Mouse (Mus musculus): Measurements from ENCODE around the gene Tdg. TPM values are rescaled to one million over a fixed set of nuclear protein-coding genes. Genes with fewer than 3 reads are reported as not detected.

Tdg gene
- total and polyA plus RNA-seq, 3 experiments = 63.0 to 115 (median 88.9) TPM

DNA sequence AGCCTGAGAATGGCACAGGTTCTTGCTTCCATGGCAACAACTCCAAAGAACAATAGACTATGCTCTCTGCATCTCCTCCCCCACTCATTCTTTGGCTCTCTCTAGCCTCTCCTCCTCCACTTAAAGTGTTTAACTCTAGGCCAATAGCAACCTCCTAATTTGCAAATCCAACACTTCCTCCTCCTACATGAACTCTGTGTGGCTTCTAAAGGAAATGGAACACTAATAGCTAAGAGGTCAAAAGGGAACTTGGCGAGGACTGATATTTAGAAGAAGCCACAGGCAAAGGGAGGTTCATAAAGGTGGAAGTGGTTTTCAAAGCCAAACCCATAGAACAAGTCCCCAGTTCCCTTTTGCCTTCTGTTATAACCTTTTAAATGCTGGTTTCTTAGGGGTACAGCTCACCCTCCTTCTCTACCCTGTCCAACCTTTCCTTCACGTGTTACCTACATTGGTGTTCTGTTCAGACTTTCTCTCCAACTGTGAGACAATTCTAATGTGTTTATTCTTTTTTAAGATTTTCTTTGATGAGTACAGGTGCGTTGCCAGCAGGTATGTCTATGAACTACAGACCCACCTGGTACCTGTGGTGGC, 67.8 kb downstream of the Tdg start:
- peak; percentile 16; the same call in 1 of the 2 replicates for TF ChIP-seq POLR2A (IDR thresholded peaks at IDR 0.05; ENCODE audit: low read depth, low read length)
- TF ChIP-seq RAD21 (IDR thresholded peaks at IDR 0.05; ENCODE audit: low read depth, low read length) = no peak
- TF ChIP-seq ZC3H11A (IDR thresholded peaks at IDR 0.05; ENCODE audit: low read depth, low read length) = no peak
- no peak for TF ChIP-seq POLR2AphosphoS2 (IDR thresholded peaks at IDR 0.05; ENCODE audit: low read depth, low read length)
- TF ChIP-seq E2F4 (IDR thresholded peaks at IDR 0.05; ENCODE audit: insufficient replicate concordance, low read depth, low read length) = no peak
- TF ChIP-seq EP300 (IDR thresholded peaks at IDR 0.05; ENCODE audit: low read length) = peak; percentile 54
- TF ChIP-seq JUND (conservative IDR thresholded peaks at IDR 0.05; ENCODE audit: low read depth, low read length) = 0 out of 2 replicates have a peak, but pooled peaks have one; percentile 8
- 0 out of 2 replicates have a peak, but pooled peaks have one; percentile 56 for TF ChIP-seq TBP (conservative IDR thresholded peaks at IDR 0.05; ENCODE audit: low read depth, low read length)
- 0 out of 2 replicates have a peak, but pooled peaks have one; percentile 25 for TF ChIP-seq TCF12 (IDR thresholded peaks at IDR 0.05; ENCODE audit: low read depth, low read length)
- peak; percentile 52; the same call in 1 of the 2 replicates for TF ChIP-seq CHD2 (IDR thresholded peaks at IDR 0.05; ENCODE audit: low read length)
- peak; percentile 27; the same call in 1 of the 2 replicates for TF ChIP-seq BHLHE40 (IDR thresholded peaks at IDR 0.05; ENCODE audit: low read depth, low read length)
- no peak for TF ChIP-seq SMC3 (IDR thresholded peaks at IDR 0.05; ENCODE audit: low read depth, low read length)
- peak overlapping the region; percentile 50 for H3K4me2 ChIP-seq (ENCODE audit: insufficient read depth, low read depth, poor library complexity, severe bottlenecking)
- peak overlapping the region; percentile 11; the same call in 1 of the 2 replicates for H3K27ac ChIP-seq (ENCODE audit: insufficient read depth, low read depth)
- peaks cover 11 to 33% of the 10 kb centered on the region in 2 experiments for H3K4me1 ChIP-seq (ENCODE audit: control insufficient read depth in 1 of 2, insufficient read depth in 2 of 2)
- H3K4me3 ChIP-seq (replicated peaks in 1 of 3; ENCODE audit: low read depth in 2 of 3, low read length in 2 of 3, poor library complexity in 1 of 3) = no peak overlapping the region
- in situ Hi-C loops (cut with MboI; ENCODE audit: low pct_ligation_motif_present, low pct_unique_long_range_greater_than_20kb, low sequenced_read_pairs) = no loop called here
- no peaks in the 10 kb centered on the region for H3K27me3 ChIP-seq (replicated peaks)
- H3K36me3 ChIP-seq (replicated peaks in 1 of 2; ENCODE audit: control insufficient read depth in 1 of 2, insufficient read depth in 1 of 2, low read length in 1 of 2) = peaks cover 0 to 8% of the 10 kb centered on the region in 2 experiments
- DNase-seq (ENCODE audit: extremely low read depth) = peak; percentile 85
- H3K9ac ChIP-seq (ENCODE audit: insufficient read depth, low read depth) = no peak overlapping the region
- dilution Hi-C loops (cut with MboI; ENCODE audit: extremely low pct_ligation_motif_present, extremely low pct_unique_long_range_greater_than_20kb, low sequenced_read_pairs) = no loop called here
- H3K9me3 ChIP-seq (replicated peaks; ENCODE audit: low read length) = no peaks in the 10 kb centered on the region
- H3K79me2 ChIP-seq (replicated peaks; ENCODE audit: control insufficient read depth, extremely low read depth, insufficient read depth, poor library complexity, severe bottlenecking) = no peaks in the 10 kb centered on the region; the same call in 1 of the 2 replicates

DNA sequence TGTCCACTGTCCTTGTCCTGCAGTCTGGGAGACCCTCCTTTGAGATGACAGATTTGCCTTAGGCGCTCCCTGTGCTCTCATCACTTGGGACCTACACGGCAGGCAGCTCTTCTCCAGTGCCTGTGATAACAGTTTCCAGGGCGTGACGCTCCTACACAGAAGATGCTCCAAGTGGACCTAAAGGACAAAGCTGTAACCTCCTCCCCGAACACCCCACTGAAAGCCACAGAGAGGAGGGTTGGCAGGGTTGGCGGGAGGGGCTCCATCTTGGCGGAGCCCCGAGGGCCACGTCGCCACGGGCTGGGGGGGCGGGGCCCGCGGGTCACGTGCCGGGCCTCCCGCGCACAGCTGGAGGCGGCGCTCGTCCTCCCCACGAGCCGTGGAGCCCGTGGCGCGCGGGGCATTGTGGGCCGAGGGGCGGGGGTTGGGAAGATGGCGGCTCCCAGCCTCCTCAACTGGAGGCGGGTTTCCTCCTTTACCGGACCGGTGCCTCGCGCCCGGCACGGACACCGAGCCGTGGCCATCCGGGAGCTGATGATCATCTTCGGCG, 69.2 kb downstream of the Tdg start:
- no peaks in the 10 kb centered on the region for H3K9me3 ChIP-seq (replicated peaks; ENCODE audit: low read length)
- H3K4me2 ChIP-seq (ENCODE audit: insufficient read depth, low read depth, poor library complexity, severe bottlenecking) = peak overlapping the region; percentile 48
- H3K79me2 ChIP-seq (replicated peaks; ENCODE audit: control insufficient read depth, extremely low read depth, insufficient read depth, poor library complexity, severe bottlenecking) = no peaks in the 10 kb centered on the region; the same call in 1 of the 2 replicates
- in situ Hi-C loops (cut with MboI; ENCODE audit: low pct_ligation_motif_present, low pct_unique_long_range_greater_than_20kb, low sequenced_read_pairs) (no loop called here), dilution Hi-C loops (cut with MboI; ENCODE audit: extremely low pct_ligation_motif_present, extremely low pct_unique_long_range_greater_than_20kb, low sequenced_read_pairs) (no loop called here)
- H3K9ac ChIP-seq (ENCODE audit: insufficient read depth, low read depth) = peak overlapping the region; percentile 78
- peak overlapping the region; percentile 74 to 89 (median 87) for H3K4me3 ChIP-seq (replicated peaks in 1 of 3; ENCODE audit: low read depth in 2 of 3, low read length in 2 of 3, poor library complexity in 1 of 3)
- H3K4me1 ChIP-seq (ENCODE audit: control insufficient read depth in 1 of 2, insufficient read depth in 2 of 2) = peaks cover 11 to 33% of the 10 kb centered on the region in 2 experiments
- no peaks in the 10 kb centered on the region for H3K27me3 ChIP-seq (replicated peaks)
- peak overlapping the region; percentile 57 for H3K27ac ChIP-seq (ENCODE audit: insufficient read depth, low read depth)
- peaks cover 0 to 8% of the 10 kb centered on the region in 2 experiments for H3K36me3 ChIP-seq (replicated peaks in 1 of 2; ENCODE audit: control insufficient read depth in 1 of 2, insufficient read depth in 1 of 2, low read length in 1 of 2)
- peak; percentile 72 for DNase-seq (ENCODE audit: extremely low read depth)
- TF ChIP-seq ZNF384 (IDR thresholded peaks at IDR 0.05; ENCODE audit: low read depth, low read length) = no peak
- TF ChIP-seq MAX (IDR thresholded peaks at IDR 0.05; ENCODE audit: low read length) = peak; percentile 70; the same call in 1 of the 2 replicates
- TF ChIP-seq IRF4 (IDR thresholded peaks at IDR 0.05; ENCODE audit: low read depth, low read length) = peak; percentile 25; the same call in 1 of the 2 replicates
- TF ChIP-seq RCOR1 (conservative IDR thresholded peaks at IDR 0.05; ENCODE audit: low read depth, low read length) = no peak
- no peak for TF ChIP-seq MEF2A (IDR thresholded peaks at IDR 0.05; ENCODE audit: borderline replicate concordance, low read depth, low read length)
- no peak for TF ChIP-seq POLR2AphosphoS2 (IDR thresholded peaks at IDR 0.05; ENCODE audit: low read depth, low read length)
- 0 out of 2 replicates have a peak, but pooled peaks have one; percentile 53 for TF ChIP-seq ZMIZ1 (IDR thresholded peaks at IDR 0.05; ENCODE audit: low read depth, low read length)
- peak; percentile 71 for TF ChIP-seq POLR2A (IDR thresholded peaks at IDR 0.05; ENCODE audit: low read depth, low read length)
- peak; percentile 8; the same call in 1 of the 2 replicates for TF ChIP-seq EP300 (IDR thresholded peaks at IDR 0.05; ENCODE audit: low read length)
- no peak for TF ChIP-seq RAD21 (IDR thresholded peaks at IDR 0.05; ENCODE audit: low read depth, low read length)
- TF ChIP-seq GABPA (IDR thresholded peaks at IDR 0.05; ENCODE audit: insufficient replicate concordance, low read depth, low read length) = no peak
- peak; percentile 74 for TF ChIP-seq HCFC1 (IDR thresholded peaks at IDR 0.05; ENCODE audit: low read depth, low read length)
- TF ChIP-seq ELF1 (IDR thresholded peaks at IDR 0.05; ENCODE audit: low read depth, low read length) = no peak; the same call in 1 of the 2 replicates
- TF ChIP-seq MAFK (IDR thresholded peaks at IDR 0.05; ENCODE audit: insufficient replicate concordance, low read length) = no peak
- peak; percentile 94 for TF ChIP-seq USF1 (IDR thresholded peaks at IDR 0.05; ENCODE audit: low read depth, low read length)
- no peak for TF ChIP-seq E2F4 (IDR thresholded peaks at IDR 0.05; ENCODE audit: insufficient replicate concordance, low read depth, low read length)
- TF ChIP-seq MAZ (IDR thresholded peaks at IDR 0.05; ENCODE audit: low read depth, low read length) = peak; percentile 85
- TF ChIP-seq CHD1 (IDR thresholded peaks at IDR 0.05; ENCODE audit: low read depth, low read length) = no peak
- peak; percentile 74; the same call in 1 of the 2 replicates for TF ChIP-seq CHD2 (IDR thresholded peaks at IDR 0.05; ENCODE audit: low read length)
- peak; percentile 75 for TF ChIP-seq NELFE (IDR thresholded peaks at IDR 0.05; ENCODE audit: low read depth, low read length)
- no peak for TF ChIP-seq JUN (IDR thresholded peaks at IDR 0.05; ENCODE audit: insufficient read depth, low read depth, low read length)
- peak; percentile 55 for TF ChIP-seq NRF1 (IDR thresholded peaks at IDR 0.05; ENCODE audit: low read depth, low read length)
- no peak for TF ChIP-seq TBP (conservative IDR thresholded peaks at IDR 0.05; ENCODE audit: low read depth, low read length)
